Mouse (Mus musculus) lung, postnatal 14 days (tissue): ENCODE data around the gene Park7.

Source experiments
- DNase-seq: peaks from one replicate; pipeline ENCODE4 v3.0.0; 2021

The Park7 gene

GRCm38 (mm10) chr4:150872139-150872651 lies 42.0 kb downstream of the Park7 start:
- peak; percentile 50 for DNase-seq

GRCm38 (mm10) chr4:150871392-150872138 lies 42.7 kb downstream of the Park7 start:
- DNase-seq = peak; percentile 65

GRCm38 (mm10) chr4:150870963-150871391 lies 43.3 kb downstream of the Park7 start:
- peak; percentile 50 for DNase-seq

GRCm38 (mm10) chr4:150869276-150870197 lies 44.7 kb downstream of the Park7 start:
- peak; percentile 62 for DNase-seq

GRCm38 (mm10) chr4:150868859-150869258 lies 45.4 kb downstream of the Park7 start:
- no peak for DNase-seq

- DNase-seq = no peak
Measured at GRCm38 (mm10) chr4:150868161-150868560, 46.1 kb downstream of the Park7 start.

- no peak for DNase-seq
Measured at GRCm38 (mm10) chr4:150866494-150866893, 47.7 kb downstream of the Park7 start.

GRCm38 (mm10) chr4:150866069-150866468 lies 48.2 kb downstream of the Park7 start:
- no peak for DNase-seq

GRCm38 (mm10) chr4:150865371-150865770 lies 48.9 kb downstream of the Park7 start:
- no peak for DNase-seq

- no peak for DNase-seq
Measured at GRCm38 (mm10) chr4:150862626-150863375, 51.4 kb downstream of the Park7 start.

GRCm38 (mm10) chr4:150861161-150861560 lies 53.1 kb downstream of the Park7 start:
- DNase-seq = no peak

- DNase-seq = no peak
Measured at GRCm38 (mm10) chr4:150860526-150860925, 53.7 kb downstream of the Park7 start.

- DNase-seq = peak; percentile 39
Measured at GRCm38 (mm10) chr4:150855346-150855745, 58.9 kb downstream of the Park7 start.

- peak; percentile 98 for DNase-seq
Measured at GRCm38 (mm10) chr4:150854839-150855246, 59.4 kb downstream of the Park7 start.

- DNase-seq = peak; percentile 59
Measured at GRCm38 (mm10) chr4:150853680-150854461, 60.4 kb downstream of the Park7 start, which contains the start of gene Errfi1. Errfi1 (plus strand) TSS chr4:150853919.

GRCm38 (mm10) chr4:150852479-150852878 lies 61.8 kb downstream of the Park7 start:
- DNase-seq = no peak

- DNase-seq = no peak
Measured at GRCm38 (mm10) chr4:150852045-150852444, 62.2 kb downstream of the Park7 start.

- DNase-seq = no peak
Measured at GRCm38 (mm10) chr4:150850893-150851292, 63.3 kb downstream of the Park7 start.

- no peak for DNase-seq
Measured at GRCm38 (mm10) chr4:150849964-150850363, 64.3 kb downstream of the Park7 start.
